In genomic region chr2:112557453-112557852, GRCm38 (mm10) we compare ENCODE assay signal across 28 mouse cellular contexts.
A peak's percentile ranks its signal among the peaks of the same experiment; 100 is the strongest.
DNase-seq lines count a peak whose midpoint lies in the region; ATAC-seq lines count a peak whose summit lies in the region.
"Had no signal": no experiment of that assay in that cellular context is flagged by ENCODE, and none has a peak within 500 bp of the region (broad histone marks: within the 10 kb centered on the region; RNA-seq: fewer than 3 reads in every experiment).

No protein-coding gene starts in this region.

- no peak overlapping the region for H3K9ac ChIP-seq in embryonic facial prominence, embryonic 11.5 days (replicated peaks; ENCODE audit: low read length)
- no peak overlapping the region for H3K9ac ChIP-seq in limb, embryonic 13.5 days
- H3K9ac ChIP-seq in intestine, embryonic 15.5 days, result no peak overlapping the region
- H3K9ac ChIP-seq: embryonic facial prominence, embryonic 15.5 days; forebrain, postnatal 0 days; heart, embryonic 13.5 days; hindbrain, embryonic 14.5 days had no signal

- no peaks in the 10 kb centered on the region for H3K27me3 ChIP-seq in embryonic facial prominence, embryonic 11.5 days (ENCODE audit: control insufficient read depth, insufficient read depth, low read length)
- no peaks in the 10 kb centered on the region for H3K27me3 ChIP-seq in embryonic facial prominence, embryonic 10.5 days (replicated peaks; ENCODE audit: low read depth, poor library complexity, severe bottlenecking)
- no peaks in the 10 kb centered on the region for H3K27me3 ChIP-seq in limb, embryonic 13.5 days
- no peaks in the 10 kb centered on the region for H3K27me3 ChIP-seq in intestine, embryonic 15.5 days (replicated peaks)
- H3K27me3 ChIP-seq: CH12.LX; embryonic facial prominence, embryonic 15.5 days; heart, embryonic 13.5 days; Patski had no signal

- peak; percentile 53 for DNase-seq in embryonic facial prominence, embryonic 11.5 days (ENCODE audit: low spot score)
- DNase-seq in embryonic facial prominence, embryonic 10.5 days (ENCODE audit: low spot score), result no peak
- DNase-seq in forelimb bud, embryonic 11.5 days (ENCODE audit: low read depth, low spot score), result peak; percentile 65
- DNase-seq in cerebellum, postnatal 25 days, result no peak
- DNase-seq: adrenal gland, postnatal 10 days; adrenal gland, postnatal 36 days; B cell, adult 2 months; cerebellum, adult 2 months; cerebellum, adult 9-11 months; cerebellum, postnatal 36 days; forebrain, postnatal 0 days; gastrocnemius, postnatal 10 days; gastrocnemius, postnatal 36 days; heart, adult 2 months; heart, postnatal 14 days; heart, postnatal 4 days; kidney, adult 11 months had no signal

- 0 out of 2 replicates have a peak, but pooled peaks have one; percentile 62 for ATAC-seq in embryonic facial prominence, embryonic 11.5 days (replicated peaks; ENCODE audit: insufficient number of reproducible peaks, low FRiP score, low TSS enrichment, low read depth)
- ATAC-seq in limb, embryonic 13.5 days (ENCODE audit: low FRiP score, low read depth), result peak; percentile 72
- ATAC-seq in intestine, embryonic 15.5 days, result no peak
- ATAC-seq: forebrain, embryonic 14.5 days; forebrain, postnatal 0 days; hindbrain, postnatal 0 days; Patski had no signal

- no peak overlapping the region for H3K27ac ChIP-seq in embryonic facial prominence, embryonic 11.5 days (replicated peaks; ENCODE audit: low read depth, low read length)
- no peak overlapping the region for H3K27ac ChIP-seq in embryonic facial prominence, embryonic 10.5 days (replicated peaks)
- no peak overlapping the region for H3K27ac ChIP-seq in limb, embryonic 13.5 days
- H3K27ac ChIP-seq in intestine, embryonic 15.5 days, result no peak overlapping the region
- H3K27ac ChIP-seq: embryonic facial prominence, embryonic 15.5 days; heart, adult 2 months; heart, embryonic 10.5 days; heart, embryonic 13.5 days; hindbrain, embryonic 14.5 days; hindbrain, postnatal 0 days had no signal

- no peaks in the 10 kb centered on the region for H3K9me3 ChIP-seq in embryonic facial prominence, embryonic 11.5 days (replicated peaks; ENCODE audit: control insufficient read depth, low read length)
- no peaks in the 10 kb centered on the region for H3K9me3 ChIP-seq in embryonic facial prominence, embryonic 10.5 days
- no peaks in the 10 kb centered on the region for H3K9me3 ChIP-seq in limb, embryonic 13.5 days
- no peaks in the 10 kb centered on the region for H3K9me3 ChIP-seq in intestine, embryonic 15.5 days
- H3K9me3 ChIP-seq: embryonic facial prominence, embryonic 15.5 days; G1E; heart, embryonic 10.5 days; heart, embryonic 13.5 days had no signal

- H3K4me1 ChIP-seq in embryonic facial prominence, embryonic 11.5 days (ENCODE audit: control insufficient read depth, insufficient read depth, low read length), result no peaks in the 10 kb centered on the region
- H3K4me1 ChIP-seq in embryonic facial prominence, embryonic 10.5 days, result no peaks in the 10 kb centered on the region
- no peaks in the 10 kb centered on the region for H3K4me1 ChIP-seq in limb, embryonic 13.5 days
- H3K4me1 ChIP-seq in intestine, embryonic 15.5 days (replicated peaks), result no peaks in the 10 kb centered on the region
- H3K4me1 ChIP-seq: embryonic facial prominence, embryonic 15.5 days; heart, embryonic 10.5 days had no signal

- no peak overlapping the region for H3K4me2 ChIP-seq in embryonic facial prominence, embryonic 11.5 days (ENCODE audit: low read depth, low read length)
- no peak overlapping the region for H3K4me2 ChIP-seq in limb, embryonic 13.5 days (replicated peaks)
- no peak overlapping the region for H3K4me2 ChIP-seq in intestine, embryonic 15.5 days (replicated peaks)
- H3K4me2 ChIP-seq: embryonic facial prominence, embryonic 15.5 days; heart, embryonic 13.5 days; hindbrain, embryonic 14.5 days had no signal

- H3K36me3 ChIP-seq in embryonic facial prominence, embryonic 11.5 days (replicated peaks; ENCODE audit: control insufficient read depth, insufficient read depth, low read depth, low read length), result no peaks in the 10 kb centered on the region
- no peaks in the 10 kb centered on the region for H3K36me3 ChIP-seq in embryonic facial prominence, embryonic 10.5 days (replicated peaks)
- H3K36me3 ChIP-seq in limb, embryonic 13.5 days, result no peaks in the 10 kb centered on the region
- no peaks in the 10 kb centered on the region for H3K36me3 ChIP-seq in intestine, embryonic 15.5 days
- H3K36me3 ChIP-seq: embryonic facial prominence, embryonic 15.5 days; heart, embryonic 10.5 days had no signal

- no peak overlapping the region for H3K4me3 ChIP-seq in embryonic facial prominence, embryonic 11.5 days (ENCODE audit: low read depth, low read length)
- no peak overlapping the region for H3K4me3 ChIP-seq in embryonic facial prominence, embryonic 10.5 days
- H3K4me3 ChIP-seq in limb, embryonic 13.5 days, result no peak overlapping the region
- no peak overlapping the region for H3K4me3 ChIP-seq in intestine, embryonic 15.5 days (replicated peaks)
- H3K4me3 ChIP-seq: embryonic facial prominence, embryonic 15.5 days; heart, adult 2 months; heart, embryonic 10.5 days; heart, embryonic 13.5 days had no signal

Comparison
In these comparisons a context has a peak if more than half of its experiments do, and no peak if none do; other contexts are left out.
1. DNase-seq: peak in embryonic facial prominence, embryonic 11.5 days (single experiment) and forelimb bud, embryonic 11.5 days (single experiment); none in embryonic facial prominence, embryonic 10.5 days (single experiment) and cerebellum, postnatal 25 days (0 of 2).